Mouse (Mus musculus) macrophage (primary cell): ENCODE results near the gene Plcd3. TPM values are rescaled to one million over a fixed set of nuclear protein-coding genes. Genes with fewer than 3 reads are reported as not detected.

Source experiments
- polyA plus RNA-seq: library from polyadenylated mRNA; stranded (reverse); fragments of 250-400 nt; gene quantifications from 3 replicates; pipeline ENCODE4 v1.2.4, GENCODE M21; 2018; ENCODE audit warnings: inconsistent platforms

The Plcd3 gene
- polyA plus RNA-seq, 1 experiment from 2014 or later = not detected

Other genes starting within 250 kb of the Plcd3 start
- 45.8 to 73.1 TPM (median 46.9 TPM) in 3 replicates for gene Eftud2, start 220.7 kb downstream of the Plcd3 start, polyA plus RNA-seq
- not detected in 3 replicates for gene Ccdc103, start 220.5 kb downstream of the Plcd3 start, polyA plus RNA-seq
- not detected in 3 replicates for gene Fam187a, start 216.5 kb downstream of the Plcd3 start, polyA plus RNA-seq
- not detected in 3 replicates for gene Gfap, start 200.7 kb downstream of the Plcd3 start, polyA plus RNA-seq
- 0.15 to 2.5 TPM (median 2.2 TPM) in 3 replicates for gene Kif18b, start 176.5 kb downstream of the Plcd3 start, polyA plus RNA-seq
- gene C1ql1, start 155.0 kb downstream of the Plcd3 start, polyA plus RNA-seq = not detected in 3 replicates
- 58.0 to 93.5 TPM (median 59.5 TPM) in 3 replicates for gene Nmt1, start 73.5 kb downstream of the Plcd3 start, polyA plus RNA-seq
- gene Dcakd, start 73.3 kb downstream of the Plcd3 start, polyA plus RNA-seq = 24.3 to 27.5 TPM (median 26.4 TPM) in 3 replicates
- gene Acbd4, start within 50 bp of the Plcd3 start, polyA plus RNA-seq = 8.8 to 14.0 TPM (median 10.0 TPM) in 3 replicates
- 18.5 to 31.2 TPM (median 23.4 TPM) in 3 replicates for gene Hexim1, start 14.6 kb upstream of the Plcd3 start, polyA plus RNA-seq
- 0.98 to 2.8 TPM (median 2.6 TPM) in 3 replicates for gene Hexim2, start 30.8 kb upstream of the Plcd3 start, polyA plus RNA-seq
- 29.0 to 47.4 TPM (median 29.5 TPM) in 3 replicates for gene Fmnl1, start 69.4 kb upstream of the Plcd3 start, polyA plus RNA-seq
- not detected in 3 replicates for gene 1700023F06Rik, start 106.9 kb upstream of the Plcd3 start, polyA plus RNA-seq
- not detected in 3 replicates for gene Spata32, start 116.8 kb upstream of the Plcd3 start, polyA plus RNA-seq
- 9.0 to 14.1 TPM (median 9.9 TPM) in 3 replicates for gene Map3k14, start 165.8 kb upstream of the Plcd3 start, polyA plus RNA-seq